Mouse (Mus musculus) neural tube, embryonic 12.5 days (tissue): Measurements from ENCODE around the gene Figla. TPM values are rescaled to one million over a fixed set of nuclear protein-coding genes. Genes with fewer than 3 reads are reported as not detected.
"Not testable (repeated sequence)": the region's sequence is repeated elsewhere in the genome, so short reads cannot be mapped to it uniquely, and the experiment has no call there.

Experiments
- ATAC-seq: fragments of 200-750 bp; cut with Nextera tagmentation; 2 replicates; pipeline ENCODE4 v1.8.0; 2017; ENCODE audit warnings: low read depth, mild to moderate bottlenecking, moderate TSS enrichment, moderate library complexity; ENCODE audit not compliant: low FRiP score
- H3K27ac ChIP-seq: fragments of 300-500 bp; sonication (generic); 2 replicates; pipeline ENCODE4 v1.5.1; 2016
- H3K27me3 ChIP-seq: fragments of 300-500 bp; sonication (generic); replicated peaks from 2 replicates; pipeline ENCODE4 v1.6.1; 2016; ENCODE audit warnings: mild to moderate bottlenecking
- H3K36me3 ChIP-seq: fragments of 300-500 bp; sonication (generic); 2 replicates; pipeline ENCODE4 v1.6.1; 2016; ENCODE audit warnings: mild to moderate bottlenecking
- H3K4me1 ChIP-seq: fragments of 300-500 bp; sonication (generic); 2 replicates; pipeline ENCODE4 v1.6.1; 2016
- H3K4me2 ChIP-seq: fragments of 300-500 bp; sonication (generic); replicated peaks from 2 replicates; pipeline ENCODE4 v1.6.1; 2016; ENCODE audit warnings: mild to moderate bottlenecking
- H3K4me3 ChIP-seq: fragments of 300-500 bp; sonication (generic); 2 replicates; pipeline ENCODE4 v1.5.1; 2016
- H3K9ac ChIP-seq: fragments of 300-500 bp; sonication (generic); 2 replicates; pipeline ENCODE4 v1.6.1; 2016; ENCODE audit warnings: mild to moderate bottlenecking
- H3K9me3 ChIP-seq: fragments of 300-500 bp; sonication (generic); 2 replicates; pipeline ENCODE4 v1.6.1; 2016; ENCODE audit warnings: mild to moderate bottlenecking
- WGBS: fragments of 180-500 bp; shearing (Covaris S2); methylation state at CpG from one replicate; pipeline ENCODE4 v1.1.7; 2016; 5-methylcytosine and 5-hydroxymethylcytosine counted together
- polyA plus RNA-seq: library from polyadenylated mRNA; unstranded; fragments of >200 nt; fragmentation: Nextera tagmentation; extraction: Ambion mirVana; gene quantifications from 2 replicates; pipeline ENCODE4 v1.2.1, GENCODE M21; 2016

Gene Figla
- not detected in 2 replicates for polyA plus RNA-seq

DNA sequence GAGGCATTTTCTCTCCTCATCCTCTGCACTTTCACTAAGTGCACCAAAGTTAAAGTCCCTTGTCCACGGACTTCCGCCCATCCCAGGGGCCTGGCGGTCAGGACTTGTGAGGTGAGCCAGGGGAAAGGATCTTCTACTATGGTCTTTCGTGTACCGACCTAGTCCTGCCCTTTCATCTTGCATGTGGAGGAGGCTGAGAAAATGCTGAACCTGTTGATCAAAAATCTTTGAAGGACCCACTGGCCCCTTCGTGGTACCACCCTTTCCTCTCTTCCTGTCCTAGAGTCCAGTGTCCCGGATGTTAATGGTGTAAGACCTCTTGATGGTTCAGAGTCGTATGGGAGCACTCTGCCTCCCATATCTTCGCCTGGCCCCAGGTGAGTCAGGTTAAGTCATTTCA, at the start of gene Figla:
Figla (plus strand) TSS at position 301 of the 400 bp plus-strand sequence.
- 87% methylated on average over 9 of the region's 9 CpGs for WGBS
- no peak within 1 kb of the TSS for H3K27ac ChIP-seq
- H3K36me3 ChIP-seq = no peaks in the 10 kb centered on the region
- no peaks in the 10 kb centered on the region; the same call in 1 of the 2 replicates for H3K9me3 ChIP-seq
- H3K27me3 ChIP-seq = no peaks in the 10 kb centered on the region
- no peak within 1 kb of the TSS for H3K4me3 ChIP-seq
- no peaks in the 10 kb centered on the region for H3K4me1 ChIP-seq
- ATAC-seq = no peak
- H3K9ac ChIP-seq = no peak within 1 kb of the TSS
- no peak within 1 kb of the TSS for H3K4me2 ChIP-seq

DNA sequence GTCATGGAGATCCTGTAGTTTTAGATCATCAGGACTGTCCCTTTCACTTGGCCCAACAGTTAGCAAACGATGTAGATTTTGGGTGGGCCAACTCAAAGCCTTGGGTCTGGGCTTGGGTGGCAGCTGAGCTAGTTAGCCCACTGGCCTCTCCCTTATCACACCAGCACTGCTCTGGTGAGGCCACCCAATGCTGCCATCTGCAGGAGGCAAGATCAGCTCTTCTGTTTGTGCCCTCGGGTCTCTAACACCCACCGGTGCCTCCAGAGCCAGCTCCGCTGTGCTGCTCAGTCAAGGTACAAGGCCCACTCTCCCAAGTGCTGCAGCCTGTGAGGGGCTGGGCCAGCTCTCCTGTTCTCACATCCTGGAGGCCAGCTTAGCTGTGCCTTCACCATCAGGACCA, 49.3 kb upstream of the Figla start:
- H3K9ac ChIP-seq = no peak overlapping the region
- H3K4me1 ChIP-seq = no peaks in the 10 kb centered on the region
- no peak overlapping the region for H3K4me3 ChIP-seq
- H3K36me3 ChIP-seq = no peaks in the 10 kb centered on the region
- no peak overlapping the region for H3K27ac ChIP-seq
- WGBS = 79% methylated on average over 4 of the region's 4 CpGs
- ATAC-seq = no peak
- H3K27me3 ChIP-seq = no peaks in the 10 kb centered on the region
- no peaks in the 10 kb centered on the region for H3K9me3 ChIP-seq
- H3K4me2 ChIP-seq = no peak overlapping the region

DNA sequence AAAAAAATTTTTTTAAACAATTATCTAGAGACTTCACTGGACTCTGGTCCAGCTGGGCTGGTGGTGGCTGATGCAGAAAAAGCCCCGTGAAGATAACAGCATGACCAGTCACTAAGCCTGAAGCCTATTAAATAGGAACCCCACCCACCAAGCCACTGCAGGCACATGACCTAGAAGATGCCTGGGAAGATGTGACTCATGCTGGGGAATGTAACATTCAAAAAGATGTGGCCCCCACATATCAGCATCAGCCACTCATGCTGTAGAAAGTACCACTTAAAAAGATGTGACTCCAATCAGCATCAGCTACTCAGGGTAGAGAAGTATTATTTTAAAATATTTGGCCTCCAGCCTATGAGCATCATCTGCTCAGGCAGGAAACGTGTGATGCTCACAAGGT, 46.1 kb upstream of the Figla start:
- Histone ChIP-seq H3K9ac (no peak overlapping the region), H3K4me3 (no peak overlapping the region), H3K4me2 (no peak overlapping the region), H3K36me3 (no peaks in the 10 kb centered on the region), H3K27me3 (no peaks in the 10 kb centered on the region), H3K27ac (no peak overlapping the region), H3K4me1 (no peaks in the 10 kb centered on the region), H3K9me3 (no peaks in the 10 kb centered on the region)
- 76% methylated on average over 2 of the region's 2 CpGs for WGBS
- ATAC-seq = no peak

DNA sequence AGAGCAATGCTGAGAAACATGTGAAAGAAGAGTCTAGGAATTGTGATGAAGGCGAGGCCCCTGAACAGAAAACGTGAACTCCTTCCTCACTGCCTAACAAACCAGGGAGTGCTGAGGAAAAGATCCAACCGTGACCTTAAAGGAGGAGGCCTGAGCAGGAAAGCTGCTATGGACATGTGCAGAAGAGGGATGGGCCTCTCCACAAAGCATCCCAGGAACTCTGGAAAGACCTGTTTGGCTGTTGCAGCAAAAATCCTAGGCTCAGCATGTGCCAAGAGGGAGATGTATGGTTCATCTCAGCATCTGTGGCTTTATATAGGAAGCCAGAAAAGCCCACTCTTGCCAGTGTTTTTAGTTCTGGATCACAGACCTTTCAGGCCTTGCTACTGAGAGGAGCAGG, 43.3 kb upstream of the Figla start:
- Histone ChIP-seq H3K27ac (no peak overlapping the region), H3K9ac (no peak overlapping the region), H3K4me3 (no peak overlapping the region), H3K36me3 (no peaks in the 10 kb centered on the region), H3K27me3 (no peaks in the 10 kb centered on the region), H3K4me2 (no peak overlapping the region), H3K4me1 (no peaks in the 10 kb centered on the region), H3K9me3 (no peaks in the 10 kb centered on the region)
- WGBS = 81% methylated on average over 3 of the region's 3 CpGs
- ATAC-seq = no peak

DNA sequence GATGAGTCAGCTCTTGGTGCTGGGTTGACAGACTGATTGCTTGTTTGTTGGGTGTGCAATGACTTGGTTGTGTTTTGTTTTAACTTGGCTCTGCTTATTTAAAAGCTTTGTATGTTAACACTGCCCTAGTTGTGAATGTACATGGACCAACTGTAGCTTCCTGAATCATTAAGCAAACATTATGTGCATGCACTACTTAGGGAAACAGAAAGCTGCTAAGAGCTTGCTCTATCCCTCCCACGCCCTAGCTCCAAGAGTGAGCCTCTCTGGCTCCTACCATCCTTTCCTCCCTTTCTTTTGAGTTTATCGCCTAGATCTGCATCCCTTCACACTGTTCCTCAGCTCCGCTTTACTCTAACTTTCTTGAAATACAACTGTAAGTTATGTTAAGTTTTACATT, 42.6 kb upstream of the Figla start:
- WGBS = 90% methylated on average over 3 of the region's 3 CpGs
- Histone ChIP-seq H3K27ac (no peak overlapping the region), H3K36me3 (no peaks in the 10 kb centered on the region), H3K9ac (no peak overlapping the region), H3K9me3 (no peaks in the 10 kb centered on the region), H3K4me3 (no peak overlapping the region), H3K4me2 (no peak overlapping the region), H3K4me1 (no peaks in the 10 kb centered on the region), H3K27me3 (no peaks in the 10 kb centered on the region)
- ATAC-seq = no peak

DNA sequence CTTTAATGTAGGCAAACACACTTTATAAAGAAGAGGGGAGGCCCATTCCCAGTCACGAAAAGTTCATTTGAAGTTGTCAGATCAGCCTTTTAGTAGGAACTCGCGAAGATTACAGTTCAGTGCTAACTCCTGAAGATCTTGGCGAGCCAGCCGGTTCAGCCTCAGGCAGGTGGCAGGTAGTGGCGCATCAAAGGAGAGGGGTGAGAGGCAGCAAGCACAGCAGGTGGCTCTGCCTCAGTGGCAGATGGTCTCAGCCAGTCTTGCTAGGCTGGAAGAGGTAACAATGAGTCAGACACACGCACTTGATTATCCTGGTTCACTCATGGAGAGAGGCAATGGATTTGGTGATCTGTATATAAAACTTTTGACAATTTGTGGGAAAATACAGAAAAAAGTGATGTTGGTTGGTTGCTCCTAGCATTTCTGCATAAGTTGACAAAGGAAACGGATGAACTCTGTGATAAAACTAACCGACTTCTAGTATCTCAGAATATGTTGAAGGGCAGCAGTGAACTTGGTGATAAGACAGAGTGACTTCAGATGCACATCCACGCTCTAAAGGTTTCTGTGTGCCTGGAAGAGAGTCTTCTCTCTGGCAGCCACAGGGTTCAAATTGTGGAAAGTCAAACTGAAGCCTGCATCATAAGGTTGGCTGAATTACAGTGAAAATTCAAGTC, 40.9 kb upstream of the Figla start:
- H3K4me3 ChIP-seq = no peak overlapping the region
- no peak for ATAC-seq
- 70% methylated on average over 10 of the region's 10 CpGs for WGBS
- H3K9me3 ChIP-seq = no peaks in the 10 kb centered on the region
- no peaks in the 10 kb centered on the region for H3K4me1 ChIP-seq
- no peak overlapping the region for H3K4me2 ChIP-seq
- H3K9ac ChIP-seq = no peak overlapping the region
- no peaks in the 10 kb centered on the region for H3K27me3 ChIP-seq
- H3K36me3 ChIP-seq = no peaks in the 10 kb centered on the region
- no peak overlapping the region for H3K27ac ChIP-seq

DNA sequence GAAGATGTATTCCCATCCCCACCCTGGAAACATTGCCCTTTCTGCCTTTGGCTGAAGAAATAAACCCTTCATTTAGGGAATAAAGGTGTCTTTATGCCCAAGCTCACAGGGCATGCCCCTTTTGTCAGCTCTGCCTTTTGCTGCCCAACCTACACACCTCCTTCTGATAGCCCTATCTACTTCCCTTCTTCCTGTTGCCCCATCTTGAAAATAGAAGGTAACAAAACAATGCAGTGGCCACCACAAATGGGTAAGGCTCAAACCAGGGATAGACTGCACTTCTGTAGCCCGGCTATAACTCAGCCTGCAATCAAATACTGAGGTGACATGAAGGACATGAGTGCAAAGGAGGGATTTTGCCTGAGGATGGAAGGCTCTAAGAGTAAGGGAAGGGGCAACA, 40.2 kb upstream of the Figla start:
- Histone ChIP-seq H3K36me3 (no peaks in the 10 kb centered on the region), H3K27ac (no peak overlapping the region), H3K27me3 (no peaks in the 10 kb centered on the region), H3K4me1 (no peaks in the 10 kb centered on the region), H3K4me2 (no peak overlapping the region), H3K9me3 (no peaks in the 10 kb centered on the region), H3K9ac (no peak overlapping the region), H3K4me3 (no peak overlapping the region)
- ATAC-seq = no peak
- WGBS = 84% methylated on average over 1 of the region's 1 CpGs

DNA sequence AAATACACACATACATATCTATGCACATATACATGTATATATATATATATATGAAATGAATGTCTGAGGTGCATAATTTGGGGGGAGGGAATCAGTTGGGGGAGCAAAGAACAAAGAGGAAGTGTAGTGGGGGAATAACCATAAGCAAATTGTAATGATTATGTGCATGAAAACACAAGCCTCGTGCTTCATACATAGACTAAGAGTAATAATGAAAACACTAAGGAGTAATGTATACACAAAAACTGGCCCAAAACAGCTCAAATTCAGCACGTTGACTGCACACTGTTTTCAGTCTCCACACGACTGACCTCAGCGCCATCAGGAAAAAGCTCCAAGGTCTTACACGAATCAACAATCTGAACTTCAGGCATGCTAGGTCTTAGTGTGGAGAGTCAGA, 39.7 kb upstream of the Figla start:
- no peak overlapping the region for H3K4me2 ChIP-seq
- H3K9me3 ChIP-seq = no peaks in the 10 kb centered on the region
- no peak for ATAC-seq
- H3K4me1 ChIP-seq = no peaks in the 10 kb centered on the region
- WGBS = 91% methylated on average over 5 of the region's 5 CpGs
- H3K36me3 ChIP-seq = no peaks in the 10 kb centered on the region
- no peak overlapping the region for H3K9ac ChIP-seq
- no peak overlapping the region for H3K27ac ChIP-seq
- H3K4me3 ChIP-seq = no peak overlapping the region
- H3K27me3 ChIP-seq = no peaks in the 10 kb centered on the region

DNA sequence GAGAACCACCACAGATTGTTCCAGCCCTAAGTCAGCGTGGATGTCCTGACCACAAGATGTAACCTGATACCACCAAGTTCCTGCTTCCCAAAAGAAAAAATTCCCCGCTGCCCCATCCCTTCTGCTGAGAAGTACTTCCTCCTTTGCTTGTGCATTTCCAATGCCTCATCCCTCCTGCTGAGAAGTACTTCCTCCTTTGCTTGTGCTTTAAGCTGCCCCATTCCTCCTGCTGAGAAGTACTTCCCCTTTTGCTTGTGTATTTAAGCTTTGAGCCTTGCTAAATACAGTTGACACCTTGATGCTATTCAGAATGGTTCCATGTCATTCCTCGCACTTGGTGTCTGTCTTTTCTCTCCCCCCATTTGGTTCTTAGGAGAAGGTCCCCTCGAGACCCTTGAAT, 37.2 kb upstream of the Figla start:
- not testable (repeated sequence) for H3K27me3 ChIP-seq, ATAC-seq, H3K4me3 ChIP-seq, H3K9me3 ChIP-seq, H3K36me3 ChIP-seq, H3K4me2 ChIP-seq, H3K27ac ChIP-seq, H3K9ac ChIP-seq, H3K4me1 ChIP-seq
- WGBS = 80% methylated on average over 4 of the region's 4 CpGs

DNA sequence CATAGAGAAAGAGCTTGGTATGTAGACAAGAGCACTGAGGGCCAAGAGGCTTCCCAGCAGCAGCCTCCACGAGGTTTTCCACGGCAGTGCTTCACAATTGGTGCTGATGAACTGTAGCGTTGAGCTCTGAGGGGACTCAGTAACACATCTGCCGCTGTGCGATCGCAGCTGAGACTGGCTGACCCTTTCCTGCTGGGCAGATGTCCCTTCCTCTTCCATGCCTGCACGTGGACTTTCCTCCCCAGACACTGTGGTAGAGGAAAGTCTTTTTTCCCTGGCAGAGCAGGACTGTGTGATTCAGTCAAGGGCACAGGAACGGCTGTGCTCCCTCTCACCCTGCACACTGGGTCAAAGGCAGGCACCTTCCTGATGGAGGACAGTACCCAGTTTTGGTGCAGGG, 31.6 kb upstream of the Figla start:
- 82% methylated on average over 8 of the region's 8 CpGs for WGBS
- no peak for ATAC-seq
- no peaks in the 10 kb centered on the region for H3K27me3 ChIP-seq
- no peaks in the 10 kb centered on the region for H3K9me3 ChIP-seq
- no peak overlapping the region for H3K4me3 ChIP-seq
- no peaks in the 10 kb centered on the region for H3K4me1 ChIP-seq
- H3K36me3 ChIP-seq = no peaks in the 10 kb centered on the region
- no peak overlapping the region for H3K4me2 ChIP-seq
- H3K27ac ChIP-seq = no peak overlapping the region
- no peak overlapping the region for H3K9ac ChIP-seq

DNA sequence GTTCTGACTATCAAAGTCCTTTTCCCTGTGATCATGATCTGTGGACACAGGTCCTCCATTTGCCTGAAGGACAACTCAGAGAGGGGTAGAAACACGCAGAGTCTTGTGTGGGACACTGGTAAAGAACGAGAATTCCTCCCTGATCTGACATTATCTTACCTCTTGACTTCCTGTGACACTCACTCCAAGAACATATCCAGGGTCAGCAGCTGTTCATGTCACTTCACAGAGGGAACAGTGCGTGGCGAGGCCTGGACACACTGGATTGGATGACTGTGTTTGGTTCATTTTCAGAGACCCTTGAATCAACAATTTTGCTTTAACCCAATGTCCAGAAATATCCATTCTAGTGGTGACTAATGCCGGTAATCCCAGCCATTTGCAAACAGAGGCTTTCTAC, 26.4 kb upstream of the Figla start:
- not testable (repeated sequence) for H3K4me1 ChIP-seq, H3K4me3 ChIP-seq, H3K36me3 ChIP-seq, ATAC-seq, H3K9ac ChIP-seq, H3K27ac ChIP-seq, H3K4me2 ChIP-seq, H3K27me3 ChIP-seq, H3K9me3 ChIP-seq
- WGBS = 92% methylated on average over 5 of the region's 5 CpGs

DNA sequence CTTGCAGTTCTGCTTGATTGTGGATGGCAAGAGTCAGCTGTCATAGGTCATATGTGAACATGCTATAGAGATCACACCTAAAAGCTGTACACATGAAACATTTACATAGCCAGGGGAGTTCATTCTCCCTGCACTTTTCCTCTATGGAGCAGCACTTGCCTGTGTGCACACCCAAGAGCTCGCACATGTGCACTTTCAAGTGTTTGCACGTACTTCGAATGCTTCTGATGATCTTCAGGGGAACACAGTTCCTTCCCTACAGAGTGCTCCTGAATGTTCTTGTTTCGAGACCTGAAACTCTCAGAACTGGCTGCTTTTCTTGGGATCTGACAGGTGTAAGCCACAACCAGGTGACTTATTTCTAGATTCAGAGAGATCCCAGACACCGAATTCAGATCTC, 25.2 kb upstream of the Figla start:
- H3K9me3 ChIP-seq, H3K4me3 ChIP-seq, H3K4me1 ChIP-seq, H3K4me2 ChIP-seq, H3K9ac ChIP-seq, ATAC-seq, H3K36me3 ChIP-seq, H3K27me3 ChIP-seq, H3K27ac ChIP-seq: not testable (repeated sequence)
- WGBS = 90% methylated on average over 5 of the region's 5 CpGs

DNA sequence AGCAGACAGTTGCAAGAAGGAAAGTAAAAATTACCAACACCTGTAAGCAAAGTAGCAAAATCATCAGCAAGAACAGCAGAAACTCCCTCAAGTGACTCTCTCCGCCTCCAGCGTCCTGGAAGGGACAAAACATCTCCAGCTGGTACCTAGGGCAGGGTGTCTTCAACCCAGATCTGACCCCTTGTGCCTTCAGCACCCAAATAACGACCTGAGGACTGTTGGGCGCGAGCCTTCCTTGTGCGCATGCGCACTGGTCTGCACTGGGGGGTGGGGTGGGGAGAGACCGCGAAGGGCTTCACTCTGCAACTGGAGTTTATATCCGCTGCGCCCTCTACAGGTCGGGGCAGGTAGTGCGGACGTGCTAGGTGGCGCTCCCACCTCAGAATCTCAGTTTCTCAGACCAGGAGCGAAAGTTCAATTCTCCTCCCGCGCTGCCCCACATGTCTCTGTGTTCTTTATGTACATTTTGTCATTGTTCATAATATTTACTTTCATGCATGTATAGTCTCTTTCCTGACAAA, 12.5 kb upstream of the Figla start:
- Histone ChIP-seq H3K9me3 (no peaks in the 10 kb centered on the region), H3K4me2 (no peak overlapping the region), H3K27ac (no peak overlapping the region), H3K4me3 (no peak overlapping the region), H3K36me3 (no peaks in the 10 kb centered on the region), H3K4me1 (no peaks in the 10 kb centered on the region), H3K9ac (no peak overlapping the region), H3K27me3 (no peaks in the 10 kb centered on the region)
- WGBS = 79% methylated on average over 18 of the region's 18 CpGs
- ATAC-seq = no peak
